Mouse (Mus musculus): Measurements from ENCODE around the gene Gltp. TPM values are rescaled to one million over a fixed set of nuclear protein-coding genes. Genes with fewer than 3 reads are reported as not detected.
A peak's percentile ranks its signal among the peaks of the same experiment; 100 is the strongest.

Gene Gltp
- polyA plus RNA-seq, 1 experiment: 56.2 TPM

GRCm38 (mm10) chr5:114620305-114620704 lies 70.5 kb downstream of the Gltp start:
- Histone ChIP-seq H3K36me3 (replicated peaks; ENCODE audit: low read length) (no peaks in the 10 kb centered on the region), H3K27me3 (replicated peaks) (peaks cover 41% of the 10 kb centered on the region), H3K9me3 (no peaks in the 10 kb centered on the region), H3K4me1 (peaks cover 16% of the 10 kb centered on the region), H3K4me3 (replicated peaks) (peak overlapping the region; percentile 33)
- no peak for TF ChIP-seq GATA1 (IDR thresholded peaks at IDR 0.05; ENCODE audit: borderline replicate concordance, low read length)
- TF ChIP-seq FLI1 (IDR thresholded peaks at IDR 0.05; ENCODE audit: low read length): no peak

Other genes starting within 250 kb of the Gltp start
- 16.0 and 19.4 TPM in 2 replicates for gene Mmab, start 246.9 kb downstream of the Gltp start, polyA plus RNA-seq (2012; ENCODE audit: insufficient read depth, low replicate concordance)
- 131 and 255 TPM in 2 replicates for gene Mvk, start 246.7 kb downstream of the Gltp start, polyA plus RNA-seq (2012; ENCODE audit: insufficient read depth, low replicate concordance)
- 0.34 and 9.8 TPM in 2 replicates for gene Fam222a, start 123.0 kb downstream of the Gltp start, polyA plus RNA-seq (2012; ENCODE audit: insufficient read depth, low replicate concordance)
- gene Trpv4, start 32.6 kb downstream of the Gltp start, polyA plus RNA-seq (2012; ENCODE audit: insufficient read depth, low replicate concordance): 1.5 and 2.1 TPM in 2 replicates
- 7.0 and 10.0 TPM in 2 replicates for gene Tchp, start 16.8 kb upstream of the Gltp start, polyA plus RNA-seq (2012; ENCODE audit: insufficient read depth, low replicate concordance)
- gene Ankrd13a, start 83.7 kb upstream of the Gltp start, polyA plus RNA-seq (2012; ENCODE audit: insufficient read depth, low replicate concordance): 99.9 and 118 TPM in 2 replicates
- gene Git2, start 84.5 kb upstream of the Gltp start, polyA plus RNA-seq (2012; ENCODE audit: insufficient read depth, low replicate concordance): 48.3 and 136 TPM in 2 replicates
- gene 1500011B03Rik, start 132.5 kb upstream of the Gltp start, polyA plus RNA-seq (2012; ENCODE audit: insufficient read depth, low replicate concordance): 24.5 and 89.4 TPM in 2 replicates
- 0.20 TPM in 1 of 2 replicates, not detected in the other for gene 4930519G04Rik, start 162.7 kb upstream of the Gltp start, polyA plus RNA-seq (2012; ENCODE audit: insufficient read depth, low replicate concordance)
- not detected in 2 replicates for gene Gm9936, start 167.7 kb upstream of the Gltp start, polyA plus RNA-seq (2012; ENCODE audit: insufficient read depth, low replicate concordance)
- gene Oasl2, start 206.0 kb upstream of the Gltp start, polyA plus RNA-seq (2012; ENCODE audit: insufficient read depth, low replicate concordance): 8.6 TPM in 1 of 2 replicates, not detected in the other
- gene Oasl1, start 232.3 kb upstream of the Gltp start, polyA plus RNA-seq (2012; ENCODE audit: insufficient read depth, low replicate concordance): 6.4 TPM in 1 of 2 replicates, not detected in the other

Measured in megakaryocyte, embryonic 14.5 days (primary cell).